Mouse (Mus musculus) gastrocnemius, postnatal 4 days (tissue): ENCODE data around the gene Nab2. TPM values are rescaled to one million over a fixed set of nuclear protein-coding genes. Genes with fewer than 3 reads are reported as not detected.
"Not testable (repeated sequence)": the region's sequence is repeated elsewhere in the genome, so short reads cannot be mapped to it uniquely, and the experiment has no call there.

Experiments used
- DNase-seq, 2 experiments: peaks; one replicate each; pipeline ENCODE4 v3.0.0; 2021 to 2022; ENCODE audit warnings: low spot score in 2 of 2, mixed read lengths in 2 of 2
- total RNA-seq, 2 experiments: library from RNA; stranded (reverse); gene quantifications; 2 replicates each; pipeline ENCODE4 v1.2.3; 2021

The Nab2 gene
- total RNA-seq, 2 experiments from 2014 or later, result 14.5 to 14.8 TPM

GRCm38 (mm10) chr10:127674794-127675522, 6.6 kb upstream of the Nab2 start:
- peak; percentile 74 to 84 for DNase-seq

- no peak for DNase-seq
Measured at GRCm38 (mm10) chr10:127674046-127674655, 5.8 kb upstream of the Nab2 start.

- no peak for DNase-seq
Measured at GRCm38 (mm10) chr10:127671276-127671675, 2.9 kb upstream of the Nab2 start.

GRCm38 (mm10) chr10:127670185-127670584, 1.8 kb upstream of the Nab2 start:
- no peak for DNase-seq

GRCm38 (mm10) chr10:127669170-127669569, 802 bp upstream of the Nab2 start:
- no peak for DNase-seq

GRCm38 (mm10) chr10:127667269-127668092, 887 bp downstream of the Nab2 start:
- DNase-seq, result peak; percentile 75 to 91

GRCm38 (mm10) chr10:127666501-127667268, 1.7 kb downstream of the Nab2 start, which contains the start of gene Nemp1:
TSS of gene Nemp1 (plus strand) at chr10:127666901.
- peak; percentile 77 to 86 for DNase-seq

GRCm38 (mm10) chr10:127665366-127666181, 2.8 kb downstream of the Nab2 start:
- DNase-seq, result no peak

GRCm38 (mm10) chr10:127664891-127665290, 3.5 kb downstream of the Nab2 start:
- no peak for DNase-seq

GRCm38 (mm10) chr10:127664166-127664565, 4.2 kb downstream of the Nab2 start:
- no peak for DNase-seq

GRCm38 (mm10) chr10:127663590-127663989, 4.8 kb downstream of the Nab2 start:
- DNase-seq, result no peak

GRCm38 (mm10) chr10:127662666-127663253, 5.6 kb downstream of the Nab2 start:
- DNase-seq, result peak in 1 of 2 experiments; percentile 40

GRCm38 (mm10) chr10:127661915-127662663, 6.3 kb downstream of the Nab2 start:
- DNase-seq, result peak in 1 of 2 experiments; percentile 48

GRCm38 (mm10) chr10:127661291-127661914, 7.0 kb downstream of the Nab2 start:
- no peak for DNase-seq

GRCm38 (mm10) chr10:127659551-127659950, 8.8 kb downstream of the Nab2 start:
- no peak for DNase-seq

GRCm38 (mm10) chr10:127658076-127658475, 10.3 kb downstream of the Nab2 start:
- no peak for DNase-seq

- not testable (repeated sequence) for DNase-seq
Measured at GRCm38 (mm10) chr10:127657617-127658016, 10.8 kb downstream of the Nab2 start.

- DNase-seq, result no peak
Measured at GRCm38 (mm10) chr10:127654970-127655579, 13.3 kb downstream of the Nab2 start.
